Mouse (Mus musculus) bone marrow, adult 2 months (tissue): Measurements from ENCODE around the gene Mtss1l.

Experiments used
- CTCF ChIP-seq: fragments of 200-500 bp; IDR thresholded peaks from 2 replicates; pipeline ENCODE4 v1.5.1; 2011; ENCODE audit warnings: low read length, control low read depth; ENCODE audit not compliant: control insufficient read depth, insufficient read depth
- POLR2A ChIP-seq: fragments of 200-500 bp; IDR thresholded peaks from 2 replicates; pipeline ENCODE4 v1.6.1; 2011; ENCODE audit warnings: low read depth, mild to moderate bottlenecking, control low read depth, low read length, borderline replicate concordance; ENCODE audit not compliant: control insufficient read depth

- TF ChIP-seq CTCF (no peak), POLR2A (no peak)
Observed at GRCm38 (mm10) chr8:110674589-110674988, 46.7 kb upstream of the Mtss1l start.
